Mouse (Mus musculus) fat pad, adult 2 months (tissue): ENCODE measurements around the gene Vmn1r50.
"Not testable (repeated sequence)": the region's sequence is repeated elsewhere in the genome, so short reads cannot be mapped to it uniquely, and the experiment has no call there.

ENCODE experiments used
- DNase-seq: peaks from one replicate; pipeline ENCODE4 v3.0.0-alpha.2; 2011; ENCODE audit warnings: low read depth, low spot score; ENCODE audit errors: extremely low read depth

The Vmn1r50 gene

GRCm38 (mm10) chr6:90101130-90101529, at the start of gene Vmn1r50:
TSS of gene Vmn1r50 (plus strand) at chr6:90101430.
- no peak for DNase-seq

GRCm38 (mm10) chr6:90078406-90078805, 22.8 kb upstream of the Vmn1r50 start, which contains the start of gene Vmn1r49:
TSS of gene Vmn1r49 (minus strand) at chr6:90078506.
- no peak for DNase-seq

- DNase-seq, result no peak
Observed at GRCm38 (mm10) chr6:90100566-90100965, 664 bp upstream of the Vmn1r50 start.

- not testable (repeated sequence) for DNase-seq
Observed at GRCm38 (mm10) chr6:90122296-90122695, 21.1 kb downstream of the Vmn1r50 start, which contains the start of gene Vmn1r51. TSS of gene Vmn1r51 (plus strand) at chr6:90122596.
